13 mouse cellular contexts compared by ENCODE assay signal in genomic region chr4:127970901-127971868, GRCm38 (mm10). TPM values are rescaled to one million over a fixed set of nuclear protein-coding genes. Genes with fewer than 3 reads are reported as not detected.
DNase-seq lines count a peak whose midpoint lies in the region; ATAC-seq lines count a peak whose summit lies in the region.
"Had no signal": no experiment of that assay in that cellular context is flagged by ENCODE, and none has a peak within 500 bp of the region (broad histone marks: within the 10 kb centered on the region; RNA-seq: fewer than 3 reads in every experiment).

TSS of gene CK137956 (minus strand) at chr4:127970951.

- DNase-seq in kidney, adult 18-20 months, result no peak
- peak; percentile 41 for DNase-seq in embryo, embryonic 11 days
- DNase-seq in hindbrain, embryonic 14.5 days (ENCODE audit: low spot score), result no peak
- no peak for DNase-seq in urinary bladder, postnatal 36 days (ENCODE audit: low spot score in 2 of 2)
- DNase-seq in spleen, postnatal 10 days (ENCODE audit: low spot score in 2 of 2), result no peak
- DNase-seq: B cell, adult 2 months; kidney, adult 2 months had no signal

- H3K9me3 ChIP-seq in kidney, embryonic 15.5 days (replicated peaks), result no peaks in the 10 kb centered on the region
- H3K9me3 ChIP-seq in hindbrain, embryonic 14.5 days (ENCODE audit: control insufficient read depth, low read length), result no peaks in the 10 kb centered on the region
- H3K9me3 ChIP-seq in neural tube, embryonic 12.5 days, result no peaks in the 10 kb centered on the region
- H3K9me3 ChIP-seq: heart, embryonic 13.5 days; liver, embryonic 15.5 days had no signal

- 4% methylated on average over 39 of the region's 39 CpGs for WGBS in kidney, embryonic 15.5 days
- 5% methylated on average over 39 of the region's 39 CpGs for WGBS in hindbrain, embryonic 14.5 days
- WGBS in neural tube, embryonic 12.5 days, result 5% methylated on average over 39 of the region's 39 CpGs

- H3K4me3 ChIP-seq in kidney, embryonic 15.5 days (replicated peaks), result no peak within 1 kb of the TSS
- no peak within 1 kb of the TSS for H3K4me3 ChIP-seq in hindbrain, embryonic 14.5 days (replicated peaks; ENCODE audit: low read length)
- H3K4me3 ChIP-seq in neural tube, embryonic 12.5 days, result no peak within 1 kb of the TSS
- H3K4me3 ChIP-seq: heart, embryonic 13.5 days; liver, embryonic 15.5 days; megakaryocyte, embryonic 14.5 days had no signal

- H3K36me3 ChIP-seq in kidney, embryonic 15.5 days, result no peaks in the 10 kb centered on the region
- no peaks in the 10 kb centered on the region for H3K36me3 ChIP-seq in hindbrain, embryonic 14.5 days (replicated peaks; ENCODE audit: control insufficient read depth, insufficient read depth)
- no peaks in the 10 kb centered on the region for H3K36me3 ChIP-seq in neural tube, embryonic 12.5 days
- H3K36me3 ChIP-seq: heart, embryonic 13.5 days; liver, embryonic 15.5 days had no signal

- no peak for ATAC-seq in kidney, embryonic 15.5 days (replicated peaks; ENCODE audit: low FRiP score)
- peak; percentile 48; the same call in 1 of the 2 replicates for ATAC-seq in hindbrain, embryonic 14.5 days (ENCODE audit: low FRiP score)
- ATAC-seq in neural tube, embryonic 12.5 days (ENCODE audit: low FRiP score, low read depth), result no peak; the same call in 1 of the 2 replicates
- no peak for ATAC-seq in megakaryocyte, adult 5-6 weeks (ENCODE audit: poor library complexity, severe bottlenecking)

- H3K27ac ChIP-seq in kidney, embryonic 15.5 days, result no peak within 1 kb of the TSS
- H3K27ac ChIP-seq in hindbrain, embryonic 14.5 days, result no peak within 1 kb of the TSS
- no peak within 1 kb of the TSS for H3K27ac ChIP-seq in neural tube, embryonic 12.5 days
- H3K27ac ChIP-seq: heart, embryonic 13.5 days; liver, embryonic 15.5 days had no signal

- peak within 1 kb of the TSS; percentile 14; the same call in 1 of the 2 replicates for H3K4me2 ChIP-seq in kidney, embryonic 15.5 days
- peak within 1 kb of the TSS; percentile 34 for H3K4me2 ChIP-seq in hindbrain, embryonic 14.5 days (replicated peaks)
- H3K4me2 ChIP-seq in neural tube, embryonic 12.5 days (replicated peaks), result peak within 1 kb of the TSS; percentile 39
- H3K4me2 ChIP-seq: heart, embryonic 13.5 days; liver, embryonic 15.5 days had no signal

- peaks cover 6% of the 10 kb centered on the region; the same call in 1 of the 2 replicates for H3K4me1 ChIP-seq in kidney, embryonic 15.5 days
- H3K4me1 ChIP-seq in hindbrain, embryonic 14.5 days (replicated peaks; ENCODE audit: control insufficient read depth, insufficient read depth, low read length), result peaks cover 4% of the 10 kb centered on the region
- H3K4me1 ChIP-seq in neural tube, embryonic 12.5 days, result peaks cover 8% of the 10 kb centered on the region; the same call in 1 of the 2 replicates
- H3K4me1 ChIP-seq: heart, embryonic 13.5 days; liver, embryonic 15.5 days; megakaryocyte, embryonic 14.5 days had no signal

- H3K27me3 ChIP-seq in kidney, embryonic 15.5 days, result peaks cover 48% of the 10 kb centered on the region
- H3K27me3 ChIP-seq in hindbrain, embryonic 14.5 days (ENCODE audit: control insufficient read depth, insufficient read depth, low read length), result peaks cover 24% of the 10 kb centered on the region
- peaks cover 32% of the 10 kb centered on the region for H3K27me3 ChIP-seq in neural tube, embryonic 12.5 days (replicated peaks)

- H3K9ac ChIP-seq in kidney, embryonic 15.5 days, result no peak within 1 kb of the TSS
- H3K9ac ChIP-seq in hindbrain, embryonic 14.5 days, result peak within 1 kb of the TSS; percentile 36; the same call in 1 of the 2 replicates
- no peak within 1 kb of the TSS for H3K9ac ChIP-seq in neural tube, embryonic 12.5 days
- H3K9ac ChIP-seq: heart, embryonic 13.5 days; liver, embryonic 15.5 days had no signal

RNA-seq across cellular contexts. Expression of gene CK137956, which starts in this region (rescaled TPM):
- polyA plus RNA-seq in kidney, embryonic 15.5 days (2015; fragmentation: Nextera tagmentation; extraction: Ambion mirVana), result not detected in 2 replicates
- polyA plus RNA-seq in hindbrain, embryonic 14.5 days (2014; fragmentation: Nextera tagmentation; extraction: Ambion mirVana), result 0.75 and 2.1 TPM in 2 replicates
- 0.24 and 0.31 TPM in 2 replicates for polyA plus RNA-seq in neural tube, embryonic 12.5 days (2016; fragmentation: Nextera tagmentation; extraction: Ambion mirVana)
- total RNA-seq in megakaryocyte, adult 5-6 weeks (2015), result not detected in 2 replicates
- total RNA-seq in megakaryocyte, adult 5-6 weeks (2017), result not detected in 2 replicates
- polyA plus RNA-seq: heart, embryonic 13.5 days; kidney, adult 2 months; liver, embryonic 15.5 days had no signal
